Mouse (Mus musculus) neutrophil, adult 5-6 weeks (primary cell): ENCODE measurements around the gene Zmat5. TPM values are rescaled to one million over a fixed set of nuclear protein-coding genes. Genes with fewer than 3 reads are reported as not detected.

Source experiments
- ATAC-seq: fragments of 151-379, 151-347 bp; 2 replicates; pipeline ENCODE4 v1.8.0; 2017; ENCODE audit warnings: mild to moderate bottlenecking, moderate TSS enrichment; ENCODE audit not compliant: insufficient number of reproducible peaks, poor library complexity, low FRiP score, severe bottlenecking; ENCODE audit errors: extremely low read depth
- total RNA-seq: library from RNA; stranded (forward); fragments of 200-1000 nt; gene quantifications from 2 replicates; pipeline ENCODE4 v1.2.3, GENCODE M21; 2017

The Zmat5 gene
- total RNA-seq, 1 experiment from 2014 or later: 10.4 TPM

- no peak for ATAC-seq
These were observed 25.1 kb downstream of the Zmat5 start for GRCm38 (mm10) chr11:4729603-4730002.

GRCm38 (mm10) chr11:4730096-4730495 is 25.6 kb downstream of the Zmat5 start:
- no peak for ATAC-seq

GRCm38 (mm10) chr11:4730913-4731312 is 26.4 kb downstream of the Zmat5 start:
- ATAC-seq: no peak

- ATAC-seq: no peak
These were observed 27.3 kb downstream of the Zmat5 start for GRCm38 (mm10) chr11:4731781-4732180.

GRCm38 (mm10) chr11:4734179-4734578 is 29.7 kb downstream of the Zmat5 start:
- no peak for ATAC-seq

- ATAC-seq: no peak
These were observed 31.9 kb downstream of the Zmat5 start for GRCm38 (mm10) chr11:4736355-4736754.

GRCm38 (mm10) chr11:4737682-4738081 is 33.2 kb downstream of the Zmat5 start:
- no peak for ATAC-seq

GRCm38 (mm10) chr11:4738719-4739118 is 34.2 kb downstream of the Zmat5 start:
- no peak for ATAC-seq

GRCm38 (mm10) chr11:4740785-4741184 is 36.3 kb downstream of the Zmat5 start:
- ATAC-seq: no peak

- no peak for ATAC-seq
These were observed 40.2 kb downstream of the Zmat5 start for GRCm38 (mm10) chr11:4744691-4745090.

GRCm38 (mm10) chr11:4745969-4746368 is 41.5 kb downstream of the Zmat5 start:
- ATAC-seq: no peak

- no peak for ATAC-seq
These were observed 42.3 kb downstream of the Zmat5 start, which contains the start of gene Cabp7 for GRCm38 (mm10) chr11:4746733-4747132. Gene Cabp7 (minus strand): TSS chr11:4746778.

- ATAC-seq: no peak
These were observed 42.8 kb downstream of the Zmat5 start for GRCm38 (mm10) chr11:4747285-4747684.

- ATAC-seq: no peak
These were observed 45.8 kb downstream of the Zmat5 start for GRCm38 (mm10) chr11:4750263-4750662.

- no peak for ATAC-seq
These were observed 48.4 kb downstream of the Zmat5 start for GRCm38 (mm10) chr11:4752836-4753235.

- ATAC-seq: no peak
These were observed 49.6 kb downstream of the Zmat5 start for GRCm38 (mm10) chr11:4754036-4754435.

GRCm38 (mm10) chr11:4754867-4755266 is 50.4 kb downstream of the Zmat5 start:
- no peak for ATAC-seq

- no peak for ATAC-seq
These were observed 52.0 kb downstream of the Zmat5 start for GRCm38 (mm10) chr11:4756460-4756859.

GRCm38 (mm10) chr11:4756984-4757788 is 52.7 kb downstream of the Zmat5 start:
- ATAC-seq: no peak

GRCm38 (mm10) chr11:4757789-4758158 is 53.3 kb downstream of the Zmat5 start:
- no peak for ATAC-seq

GRCm38 (mm10) chr11:4760438-4760837 is 56.0 kb downstream of the Zmat5 start:
- ATAC-seq: no peak
